Mouse (Mus musculus): ENCODE data around the gene Vmn2r50. TPM values are rescaled to one million over a fixed set of nuclear protein-coding genes. Genes with fewer than 3 reads are reported as not detected.

Vmn2r50 gene
- not detected for total RNA-seq (2023)

GRCm38 (mm10) chr7:10053196-10053595 lies at the start of gene Vmn2r50:
Gene Vmn2r50, minus strand, starts transcription at chr7:10053296.

GRCm38 (mm10) chr7:9992157-9992556 lies 60.9 kb downstream of the Vmn2r50 start, which contains the start of gene Vmn2r49:
Gene Vmn2r49, minus strand, starts transcription at chr7:9992257.

Other genes starting within 250 kb of the Vmn2r50 start
- gene Vmn2r47, start 212.0 kb downstream of the Vmn2r50 start, total RNA-seq (2023) = not detected
- not detected for gene Vmn2r48, start 99.7 kb downstream of the Vmn2r50 start, total RNA-seq (2023)
- gene Vmn2r49, start 61.0 kb downstream of the Vmn2r50 start, total RNA-seq (2023) = not detected
- gene Vmn2r51, start 52.4 kb upstream of the Vmn2r50 start, total RNA-seq (2023) = not detected
- gene Vmn2r52, start 123.3 kb upstream of the Vmn2r50 start, total RNA-seq (2023) = not detected
- gene Vmn1r66, start 224.7 kb upstream of the Vmn2r50 start, total RNA-seq (2023) = not detected